Mouse (Mus musculus) cerebellum, adult 11 months (tissue): Measurements from ENCODE around the gene Dppa5a.
"Not testable (repeated sequence)": the region's sequence is repeated elsewhere in the genome, so short reads cannot be mapped to it uniquely, and the experiment has no call there.

Experiments used
- DNase-seq: peaks from one replicate; pipeline ENCODE4 v3.0.0; 2022

Gene Dppa5a

DNA sequence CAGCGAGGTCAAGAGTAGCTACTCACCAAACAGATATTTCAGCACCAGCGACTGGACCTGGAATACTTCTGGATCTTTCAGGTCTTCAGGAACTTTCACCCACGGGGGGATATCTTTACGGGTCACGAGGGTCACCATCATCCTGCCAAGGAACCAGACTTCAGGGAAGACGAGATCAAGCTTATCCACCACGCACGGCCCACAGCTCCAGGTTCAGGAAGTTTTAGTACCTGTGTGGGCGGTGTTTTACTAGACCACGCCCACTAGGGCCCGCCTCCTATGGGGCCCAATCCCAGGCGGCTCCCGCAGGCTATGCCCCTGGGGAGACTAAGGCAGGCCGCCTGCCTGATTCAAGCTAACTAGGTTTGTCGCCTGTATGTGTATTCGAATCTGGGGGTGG is at the start of gene Dppa5a:
Gene Dppa5a, minus strand, starts transcription at position 219 of the 400 bp plus-strand sequence.
- not testable (repeated sequence) for DNase-seq

DNA sequence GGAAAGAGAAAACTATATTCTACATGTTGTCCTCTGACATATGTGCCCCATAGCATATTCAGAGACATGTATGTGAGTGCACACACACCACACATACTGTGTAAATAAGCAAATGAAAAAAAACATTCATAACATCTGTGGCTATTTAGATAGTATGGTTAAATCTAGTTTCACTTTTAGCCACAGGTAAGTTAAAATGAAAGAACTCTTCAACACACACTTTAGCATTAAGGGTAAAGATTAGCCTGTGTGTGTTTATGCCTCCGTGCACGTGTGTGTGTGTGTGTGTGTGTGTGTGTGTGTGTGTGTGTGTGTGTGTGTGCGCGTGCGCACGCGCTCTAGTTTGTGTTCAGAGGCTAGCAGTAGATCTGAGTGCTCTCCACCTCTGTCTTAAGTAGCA is 33.6 kb upstream of the Dppa5a start:
- no peak for DNase-seq

GRCm38 (mm10) chr9:78400570-78400969 is 32.6 kb upstream of the Dppa5a start:
- no peak for DNase-seq

GRCm38 (mm10) chr9:78396517-78396916 is 28.5 kb upstream of the Dppa5a start:
- DNase-seq, result no peak

DNA sequence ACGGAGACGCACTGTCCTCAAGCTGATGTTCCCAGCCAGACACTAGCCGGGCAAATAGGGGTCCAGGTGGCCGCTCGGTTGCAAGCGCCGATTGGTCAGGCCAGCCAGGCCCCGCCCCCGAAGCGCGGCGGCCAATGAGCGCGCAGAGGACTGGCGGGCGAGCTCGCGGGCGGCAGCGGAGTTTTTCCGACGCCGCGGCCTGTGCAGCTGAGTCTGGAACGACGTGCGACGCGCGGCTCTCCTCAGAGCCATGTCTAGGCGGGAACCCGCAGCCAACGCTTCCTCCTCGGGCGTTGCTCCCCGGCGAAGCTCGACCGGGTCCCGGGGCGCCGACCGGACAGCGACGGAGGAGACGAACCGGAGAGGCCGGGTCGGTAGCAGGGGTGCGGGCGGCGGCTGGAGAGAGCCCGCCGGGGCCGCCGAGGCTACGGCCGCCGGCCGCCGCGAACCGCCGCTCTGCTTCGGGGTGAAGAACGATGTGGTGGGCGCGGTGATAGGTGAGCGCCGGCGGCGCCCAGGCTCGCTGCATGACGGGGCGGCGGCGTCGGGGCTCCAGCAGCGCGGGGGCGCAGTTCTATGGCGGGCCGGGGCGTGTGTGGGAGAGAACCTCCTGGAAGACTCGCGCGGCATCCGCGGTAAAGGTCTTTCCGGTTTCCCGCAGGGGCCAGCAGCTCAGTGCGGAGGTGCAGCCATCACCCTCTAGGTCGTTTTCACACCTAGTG is 27.8 kb upstream of the Dppa5a start, which contains the start of gene Ddx43:
Gene Ddx43, plus strand, starts transcription at position 148 of the 722 bp plus-strand sequence.
- DNase-seq, result no peak

DNA sequence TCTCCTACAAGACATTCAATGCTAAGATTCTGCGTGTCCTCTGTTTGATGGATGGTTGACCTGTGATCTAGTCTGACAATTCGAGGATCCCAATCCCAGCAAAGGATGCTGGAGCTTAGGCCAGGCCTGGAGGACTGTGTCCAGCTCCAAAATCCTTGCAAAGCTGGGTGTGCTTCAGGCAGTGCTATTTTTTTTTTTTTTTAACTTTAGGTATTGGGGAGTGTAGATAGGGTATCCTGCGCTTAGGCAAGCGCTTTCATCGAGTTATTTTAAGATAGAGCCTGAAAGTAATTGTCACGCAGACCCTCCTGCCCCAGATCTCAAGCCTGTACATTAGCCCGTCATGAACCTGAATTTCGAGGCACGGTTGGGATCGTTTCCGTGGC is 27.3 kb upstream of the Dppa5a start:
- no peak for DNase-seq

DNA sequence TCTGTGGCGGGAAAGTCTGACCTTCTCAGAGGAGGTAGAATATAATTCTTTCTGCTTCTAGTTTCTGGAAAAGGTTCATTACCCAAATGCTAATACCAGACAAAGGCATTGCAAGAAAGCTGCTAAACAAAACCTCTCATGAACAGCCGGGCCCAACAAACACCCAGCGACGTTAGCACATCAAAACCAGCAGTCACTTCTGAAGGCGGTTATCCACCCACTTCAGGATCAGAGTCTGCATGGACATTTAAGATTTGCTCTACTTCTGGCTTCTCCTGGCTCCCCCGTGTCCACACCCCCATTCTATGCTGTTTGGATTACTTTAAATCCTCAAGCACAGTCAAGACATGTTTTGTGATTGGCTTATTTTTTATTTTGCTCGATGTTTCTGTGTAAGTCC is 26.6 kb upstream of the Dppa5a start:
- no peak for DNase-seq

- no peak for DNase-seq
Observed at GRCm38 (mm10) chr9:78393741-78394140, 25.8 kb upstream of the Dppa5a start.

DNA sequence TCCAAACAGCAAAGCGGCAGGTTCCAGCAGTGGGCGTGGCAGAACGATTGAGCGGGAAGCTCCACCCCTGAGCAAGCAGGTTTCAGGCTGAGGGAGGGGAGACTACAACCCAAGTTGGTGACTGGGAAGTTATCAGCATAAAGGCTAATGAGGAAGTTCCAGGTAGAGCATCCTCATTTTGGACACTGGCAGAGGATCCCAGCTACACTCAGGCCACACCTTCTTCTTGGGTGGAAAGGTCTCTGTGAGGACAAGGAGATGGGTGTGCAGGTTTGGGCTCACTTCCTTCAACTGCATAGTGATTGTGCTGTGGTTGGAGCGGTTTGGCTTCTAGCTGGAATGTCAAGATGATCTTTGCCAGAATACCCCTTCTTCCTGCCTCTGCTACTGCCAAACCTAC is 22.0 kb upstream of the Dppa5a start:
- DNase-seq, result no peak

DNA sequence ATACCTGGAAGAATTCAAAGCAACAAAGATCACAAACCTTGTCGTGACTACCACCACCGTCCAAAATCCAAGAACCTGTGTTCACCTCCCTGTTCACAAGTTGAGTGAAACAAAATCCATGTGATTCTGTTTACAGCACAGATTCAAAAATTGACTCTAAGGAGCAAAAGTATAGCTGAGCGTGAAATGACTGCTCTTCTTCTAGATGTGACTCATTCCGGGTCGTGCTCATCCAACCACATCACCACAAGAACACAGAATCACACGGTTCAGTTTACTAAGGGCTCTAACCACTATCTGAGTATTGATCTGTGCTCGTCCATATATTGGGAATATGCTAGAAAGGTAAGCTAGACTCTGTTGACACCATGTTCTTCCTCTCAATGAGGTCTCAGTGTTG is 19.0 kb upstream of the Dppa5a start:
- no peak for DNase-seq

DNA sequence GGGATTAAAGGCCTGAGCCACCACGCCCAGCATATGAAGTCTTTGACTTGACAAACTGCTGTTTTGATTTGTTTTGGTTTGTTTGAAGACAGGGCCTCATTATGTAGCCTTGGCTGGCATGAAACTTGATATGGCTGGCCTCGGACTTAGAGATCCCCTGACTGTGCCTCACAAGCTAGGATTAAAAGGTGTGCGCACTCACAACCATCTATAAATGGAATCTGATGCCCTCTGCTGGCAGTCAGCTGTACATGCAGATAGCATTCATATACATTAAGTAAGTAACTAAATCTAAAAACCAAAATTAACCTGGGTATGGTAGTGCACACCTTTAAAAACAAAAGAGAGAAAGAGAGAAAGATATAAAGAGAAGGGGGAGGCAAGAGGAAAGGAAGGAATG is 17.9 kb upstream of the Dppa5a start:
- DNase-seq, result no peak

GRCm38 (mm10) chr9:78378113-78378785 is 10.3 kb upstream of the Dppa5a start, which contains the start of gene Ooep:
TSS of gene Ooep (minus strand) at chr9:78378725.
- no peak for DNase-seq

DNA sequence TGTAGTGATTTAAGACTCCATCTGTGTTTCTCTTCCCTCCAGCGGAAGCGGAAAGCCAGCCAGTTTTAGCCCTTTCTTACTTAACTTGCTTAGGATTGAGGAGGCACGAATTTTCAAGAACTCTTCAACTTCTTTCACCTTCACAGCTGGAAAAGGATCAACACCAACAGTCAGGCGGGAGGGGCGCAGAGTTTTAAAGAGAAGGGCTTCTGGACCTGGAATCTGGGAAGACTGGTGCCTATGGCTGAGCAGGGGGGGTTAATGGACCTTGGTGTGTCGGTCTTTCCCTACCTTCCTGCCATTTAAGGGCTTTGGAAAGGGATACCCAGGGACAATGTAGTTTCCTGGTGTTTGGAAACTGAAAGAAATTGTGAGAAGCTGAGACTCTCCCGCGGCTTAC is 9.6 kb upstream of the Dppa5a start:
- DNase-seq, result no peak

GRCm38 (mm10) chr9:78375486-78375885 is 7.5 kb upstream of the Dppa5a start:
- no peak for DNase-seq

GRCm38 (mm10) chr9:78374885-78375389 is 7.0 kb upstream of the Dppa5a start:
- no peak for DNase-seq

- DNase-seq, result no peak
Observed at GRCm38 (mm10) chr9:78374397-78374796, 6.4 kb upstream of the Dppa5a start.

- no peak for DNase-seq
Observed at GRCm38 (mm10) chr9:78372827-78373504, 5.0 kb upstream of the Dppa5a start.

- DNase-seq, result no peak
Observed at GRCm38 (mm10) chr9:78371441-78371840, 3.5 kb upstream of the Dppa5a start.

GRCm38 (mm10) chr9:78369786-78370185 is 1.8 kb upstream of the Dppa5a start:
- no peak for DNase-seq

DNA sequence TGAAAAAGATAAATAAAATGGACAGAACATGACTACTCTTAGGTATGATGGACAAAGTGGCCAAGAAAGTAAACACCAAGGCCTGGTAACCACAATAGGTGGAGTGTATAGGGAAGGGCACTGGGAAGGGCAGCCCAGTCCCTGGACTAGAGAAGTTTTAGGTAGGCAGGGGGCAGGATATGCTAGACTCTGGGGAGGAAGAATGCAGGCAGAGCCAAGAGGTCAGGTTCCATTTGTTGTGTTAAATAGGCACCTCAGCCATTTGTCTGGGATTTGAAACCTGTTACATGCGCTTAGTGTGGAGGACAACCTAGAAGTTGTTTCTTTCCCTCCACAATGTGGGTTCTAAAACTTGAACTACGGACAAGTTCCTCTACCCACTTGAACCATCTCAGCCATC is 1.4 kb upstream of the Dppa5a start:
- DNase-seq, result no peak

DNA sequence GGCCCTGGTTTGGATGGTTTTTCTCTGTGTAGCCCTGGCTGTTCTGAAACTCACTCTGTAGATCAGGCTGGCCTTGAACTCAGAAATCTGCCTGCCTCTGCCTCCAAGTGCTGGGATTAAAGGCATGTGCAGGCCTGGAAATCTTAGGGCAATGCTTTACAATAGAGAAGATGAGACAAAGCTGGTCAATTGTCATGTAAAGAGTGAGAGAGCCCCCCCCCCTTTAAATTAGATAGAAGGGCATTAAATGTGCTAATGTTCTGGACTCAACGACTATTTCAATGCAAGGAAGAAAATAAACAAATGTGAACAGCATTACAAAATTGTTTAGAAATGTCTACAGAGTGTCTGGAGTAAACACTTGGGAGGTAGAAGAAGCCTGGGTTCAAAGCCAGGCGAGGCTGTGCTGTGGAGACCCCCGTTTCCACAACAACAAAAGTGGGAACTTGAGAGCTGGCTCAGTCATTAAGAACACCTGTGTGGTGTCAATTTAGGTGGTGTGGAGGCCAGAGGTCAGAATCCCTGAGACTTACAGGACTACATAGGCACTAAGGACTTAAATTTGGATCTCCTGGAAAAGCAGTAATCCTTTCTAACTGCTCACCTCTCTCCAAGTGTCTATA is 805 bp upstream of the Dppa5a start:
- no peak for DNase-seq

- no peak for DNase-seq
Observed at GRCm38 (mm10) chr9:78365850-78366544, 2.0 kb downstream of the Dppa5a start.

GRCm38 (mm10) chr9:78364701-78365100 is 3.3 kb downstream of the Dppa5a start:
- no peak for DNase-seq
